In the genomic region with DNA sequence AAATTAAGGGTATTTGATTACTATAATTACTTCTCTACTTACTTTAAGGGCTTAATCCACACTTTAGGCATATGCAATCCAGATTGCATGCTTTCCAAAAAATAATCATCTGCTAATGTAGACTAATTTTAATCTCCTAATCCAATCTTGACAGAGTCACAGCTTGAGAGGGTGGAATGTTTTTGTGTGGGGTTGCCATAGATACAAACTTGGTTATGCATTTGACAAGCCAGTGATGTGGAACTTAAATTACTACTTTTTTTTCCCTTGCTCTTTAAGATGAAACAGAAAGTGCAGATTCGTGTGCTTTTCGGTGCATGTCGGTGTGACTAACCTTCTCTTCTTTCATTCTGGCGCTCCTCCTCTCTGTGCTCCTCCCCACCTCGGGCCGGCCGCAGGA, we compare ENCODE assay signal across 23 mouse cellular contexts.
DNase-seq lines count a peak whose midpoint lies in the region; ATAC-seq lines count a peak whose summit lies in the region.
"Had no signal": no experiment of that assay in that cellular context is flagged by ENCODE, and none has a peak within 500 bp of the region (broad histone marks: within the 10 kb centered on the region; RNA-seq: fewer than 3 reads in every experiment).

No protein-coding gene starts in this region.

- H3K9ac ChIP-seq in embryonic facial prominence, embryonic 11.5 days (replicated peaks; ENCODE audit: low read length), result no peak overlapping the region
- H3K9ac ChIP-seq in heart, embryonic 12.5 days, result no peak overlapping the region
- H3K9ac ChIP-seq: heart, embryonic 15.5 days; hindbrain, embryonic 14.5 days; intestine, embryonic 15.5 days had no signal

- H3K4me2 ChIP-seq in embryonic facial prominence, embryonic 11.5 days (ENCODE audit: low read depth, low read length), result no peak overlapping the region
- H3K4me2 ChIP-seq in heart, embryonic 12.5 days, result no peak overlapping the region
- H3K4me2 ChIP-seq: heart, embryonic 15.5 days; hindbrain, embryonic 14.5 days; intestine, embryonic 15.5 days had no signal

- H3K36me3 ChIP-seq in embryonic facial prominence, embryonic 11.5 days (replicated peaks; ENCODE audit: control insufficient read depth, insufficient read depth, low read depth, low read length), result no peaks in the 10 kb centered on the region
- H3K36me3 ChIP-seq in embryonic facial prominence, embryonic 10.5 days (replicated peaks), result no peaks in the 10 kb centered on the region
- H3K36me3 ChIP-seq in heart, embryonic 12.5 days, result no peaks in the 10 kb centered on the region
- H3K36me3 ChIP-seq: heart, embryonic 10.5 days; heart, embryonic 15.5 days; intestine, embryonic 15.5 days had no signal

- DNase-seq in embryonic facial prominence, embryonic 11.5 days (ENCODE audit: low spot score), result peak; percentile 20
- DNase-seq in embryonic facial prominence, embryonic 10.5 days (ENCODE audit: low spot score), result no peak
- peak; percentile 15 for DNase-seq in heart, adult 11 months
- peak; percentile 21 for DNase-seq in right cerebral cortex, adult 18-20 months
- no peak for DNase-seq in right cerebral cortex, postnatal 14 days
- no peak for DNase-seq in adrenal gland, postnatal 4 days (ENCODE audit: low spot score in 2 of 2)
- DNase-seq: adrenal gland, postnatal 14 days; B cell, adult 2 months; cerebellum, adult 11-12 months; cerebellum, adult 9-10 months; cerebellum, postnatal 25 days; gastrocnemius, postnatal 36 days; heart, adult 18-20 months; heart, postnatal 14 days had no signal

- no peak for ATAC-seq in embryonic facial prominence, embryonic 11.5 days (replicated peaks; ENCODE audit: insufficient number of reproducible peaks, low FRiP score, low TSS enrichment, low read depth)
- no peak for ATAC-seq in heart, embryonic 12.5 days (ENCODE audit: insufficient number of reproducible peaks, low FRiP score)
- ATAC-seq in CD4-positive, CD25-positive, alpha-beta regulatory T cell, adult 4 months, result no peak
- ATAC-seq: activated CD4-positive, CD25-positive, alpha-beta regulatory T cell, adult 4 months; forebrain, embryonic 16.5 days; intestine, embryonic 15.5 days; Patski had no signal

- H3K27ac ChIP-seq in embryonic facial prominence, embryonic 11.5 days (replicated peaks; ENCODE audit: low read depth, low read length), result no peak overlapping the region
- H3K27ac ChIP-seq in embryonic facial prominence, embryonic 10.5 days (replicated peaks), result no peak overlapping the region
- no peak overlapping the region for H3K27ac ChIP-seq in heart, embryonic 12.5 days (ENCODE audit: poor library complexity, severe bottlenecking)
- H3K27ac ChIP-seq: heart, embryonic 10.5 days; heart, embryonic 15.5 days; hindbrain, embryonic 14.5 days; intestine, embryonic 15.5 days had no signal

- 74% methylated on average over 7 of the region's 7 CpGs for WGBS in embryonic facial prominence, embryonic 11.5 days
- WGBS in embryonic facial prominence, embryonic 10.5 days, result 79% methylated on average over 7 of the region's 7 CpGs
- 78% methylated on average over 7 of the region's 7 CpGs for WGBS in heart, embryonic 12.5 days

- H3K4me3 ChIP-seq in embryonic facial prominence, embryonic 11.5 days (ENCODE audit: low read depth, low read length), result no peak overlapping the region
- no peak overlapping the region for H3K4me3 ChIP-seq in embryonic facial prominence, embryonic 10.5 days
- no peak overlapping the region for H3K4me3 ChIP-seq in heart, embryonic 12.5 days
- H3K4me3 ChIP-seq: heart, embryonic 10.5 days; heart, embryonic 15.5 days; intestine, embryonic 15.5 days had no signal

- no peaks in the 10 kb centered on the region for H3K4me1 ChIP-seq in embryonic facial prominence, embryonic 11.5 days (ENCODE audit: control insufficient read depth, insufficient read depth, low read length)
- H3K4me1 ChIP-seq in embryonic facial prominence, embryonic 10.5 days, result peaks cover 6% of the 10 kb centered on the region; the same call in 1 of the 2 replicates
- no peaks in the 10 kb centered on the region for H3K4me1 ChIP-seq in heart, embryonic 12.5 days (replicated peaks)
- H3K4me1 ChIP-seq: heart, embryonic 15.5 days; intestine, embryonic 15.5 days had no signal

- no peaks in the 10 kb centered on the region for H3K27me3 ChIP-seq in embryonic facial prominence, embryonic 11.5 days (ENCODE audit: control insufficient read depth, insufficient read depth, low read length)
- no peaks in the 10 kb centered on the region for H3K27me3 ChIP-seq in embryonic facial prominence, embryonic 10.5 days (replicated peaks; ENCODE audit: low read depth, poor library complexity, severe bottlenecking)
- no peaks in the 10 kb centered on the region for H3K27me3 ChIP-seq in heart, embryonic 12.5 days (replicated peaks)
- H3K27me3 ChIP-seq: heart, embryonic 15.5 days; intestine, embryonic 15.5 days; Patski had no signal

- H3K9me3 ChIP-seq in embryonic facial prominence, embryonic 11.5 days (replicated peaks; ENCODE audit: control insufficient read depth, low read length), result no peaks in the 10 kb centered on the region
- H3K9me3 ChIP-seq in embryonic facial prominence, embryonic 10.5 days, result no peaks in the 10 kb centered on the region
- no peaks in the 10 kb centered on the region for H3K9me3 ChIP-seq in heart, embryonic 12.5 days (replicated peaks)
- H3K9me3 ChIP-seq: heart, embryonic 10.5 days; heart, embryonic 15.5 days; intestine, embryonic 15.5 days had no signal

Comparison
In these comparisons a context has a peak if more than half of its experiments do, and no peak if none do; other contexts are left out.
1. DNase-seq: peak in embryonic facial prominence, embryonic 11.5 days (single experiment), heart, adult 11 months (single experiment) and right cerebral cortex, adult 18-20 months (single experiment); none in embryonic facial prominence, embryonic 10.5 days (single experiment), right cerebral cortex, postnatal 14 days (single experiment) and adrenal gland, postnatal 4 days (0 of 2).